Mouse (Mus musculus) limb, embryonic 11.5 days (tissue): Measurements from ENCODE around the gene Lmntd1. TPM values are rescaled to one million over a fixed set of nuclear protein-coding genes. Genes with fewer than 3 reads are reported as not detected.

Experiments used
- ATAC-seq: fragments of 200-750 bp; cut with Nextera tagmentation; 2 replicates; pipeline ENCODE4 v1.8.0; 2017; ENCODE audit warnings: low read depth; ENCODE audit not compliant: insufficient number of reproducible peaks, low FRiP score, low TSS enrichment
- DNase-seq: peaks from one replicate; pipeline ENCODE4 v3.0.0-alpha.2; 2015; ENCODE audit warnings: low spot score
- H3K27ac ChIP-seq: fragments of 300-500 bp; sonication (generic); replicated peaks from 2 replicates; pipeline ENCODE4 v1.5.1; 2014; ENCODE audit warnings: low read depth, mild to moderate bottlenecking, low read length
- H3K27me3 ChIP-seq: fragments of 300-500 bp; sonication (generic); 2 replicates; pipeline ENCODE4 v1.6.1; 2014; ENCODE audit warnings: mild to moderate bottlenecking, low read length, mixed read lengths; ENCODE audit not compliant: control insufficient read depth, insufficient read depth
- H3K36me3 ChIP-seq: fragments of 300-500 bp; sonication (generic); 2 replicates; pipeline ENCODE4 v1.6.1; 2014; ENCODE audit warnings: mild to moderate bottlenecking, low read length, moderate library complexity, mixed read lengths; ENCODE audit not compliant: control insufficient read depth, insufficient read depth
- H3K4me1 ChIP-seq: fragments of 300-500 bp; sonication (generic); 2 replicates; pipeline ENCODE4 v1.6.1; 2014; ENCODE audit warnings: low read length, mixed read lengths; ENCODE audit not compliant: control insufficient read depth, insufficient read depth
- H3K4me2 ChIP-seq: fragments of 300-500 bp; sonication (generic); 2 replicates; pipeline ENCODE4 v1.6.1; 2014; ENCODE audit warnings: low read depth, mild to moderate bottlenecking, moderate library complexity; ENCODE audit not compliant: severe bottlenecking
- H3K4me3 ChIP-seq: fragments of 300-500 bp; sonication (generic); 2 replicates; pipeline ENCODE4 v1.5.1; 2014; ENCODE audit warnings: low read depth, low read length
- H3K9ac ChIP-seq: fragments of 300-500 bp; sonication (generic); 2 replicates; pipeline ENCODE4 v1.6.1; 2014; ENCODE audit warnings: mild to moderate bottlenecking, low read length
- H3K9me3 ChIP-seq: fragments of 300-500 bp; sonication (generic); 2 replicates; pipeline ENCODE4 v1.6.1; 2016; ENCODE audit warnings: low read length; ENCODE audit not compliant: control insufficient read depth
- WGBS: fragments of 180-500 bp; shearing (Covaris S2); extraction: QIAGEN DNeasy Blood & Tissue Kit; methylation state at CpG from one replicate; pipeline ENCODE4 v1.1.7; 2014; 5-methylcytosine and 5-hydroxymethylcytosine counted together
- polyA plus RNA-seq: library from polyadenylated mRNA; unstranded; fragments of >200 nt; fragmentation: Nextera tagmentation; extraction: Ambion mirVana; gene quantifications from 2 replicates; pipeline ENCODE4 v1.2.1, GENCODE M21; 2014

Lmntd1 gene
- 0.37 TPM in 1 of 2 replicates, not detected in the other for polyA plus RNA-seq

GRCm38 (mm10) chr6:145614219-145614618, at the start of gene Lmntd1:
TSS of gene Lmntd1 (minus strand) at chr6:145614319.
- Histone ChIP-seq H3K27me3 (no peaks in the 10 kb centered on the region), H3K9me3 (no peaks in the 10 kb centered on the region), H3K9ac (no peak within 1 kb of the TSS), H3K36me3 (no peaks in the 10 kb centered on the region), H3K4me2 (no peak within 1 kb of the TSS), H3K27ac (no peak within 1 kb of the TSS), H3K4me3 (no peak within 1 kb of the TSS), H3K4me1 (no peaks in the 10 kb centered on the region)
- DNase-seq: no peak
- WGBS: 85% methylated on average over 7 of the region's 7 CpGs
- ATAC-seq: no peak

- DNase-seq: no peak
- Histone ChIP-seq H3K27ac (no peak overlapping the region), H3K27me3 (no peaks in the 10 kb centered on the region), H3K9ac (no peak overlapping the region), H3K4me3 (no peak overlapping the region), H3K4me2 (no peak overlapping the region), H3K36me3 (no peaks in the 10 kb centered on the region), H3K4me1 (peaks cover 5% of the 10 kb centered on the region; the same call in 1 of the 2 replicates), H3K9me3 (no peaks in the 10 kb centered on the region)
- ATAC-seq: no peak
- 76% methylated on average over 11 of the region's 11 CpGs for WGBS
These were observed 46.8 kb upstream of the Lmntd1 start for GRCm38 (mm10) chr6:145660943-145661342.

- Histone ChIP-seq H3K4me3 (no peak overlapping the region), H3K27me3 (no peaks in the 10 kb centered on the region), H3K9me3 (no peaks in the 10 kb centered on the region; the same call in 1 of the 2 replicates), H3K4me2 (no peak overlapping the region), H3K36me3 (no peaks in the 10 kb centered on the region), H3K27ac (no peak overlapping the region), H3K9ac (no peak overlapping the region), H3K4me1 (peaks cover 4% of the 10 kb centered on the region; the same call in 1 of the 2 replicates)
- WGBS: 81% methylated on average over 6 of the region's 6 CpGs
- ATAC-seq (no peak), DNase-seq (no peak)
These were observed 45.0 kb upstream of the Lmntd1 start for GRCm38 (mm10) chr6:145659116-145659515.

GRCm38 (mm10) chr6:145656740-145657591, 42.8 kb upstream of the Lmntd1 start:
- 89% methylated on average over 15 of the region's 15 CpGs for WGBS
- no peak overlapping the region for H3K4me3 ChIP-seq
- H3K9ac ChIP-seq: no peak overlapping the region
- no peak for DNase-seq
- no peaks in the 10 kb centered on the region for H3K4me1 ChIP-seq
- no peak overlapping the region for H3K4me2 ChIP-seq
- no peaks in the 10 kb centered on the region; the same call in 1 of the 2 replicates for H3K9me3 ChIP-seq
- H3K27ac ChIP-seq: no peak overlapping the region
- ATAC-seq: no peak
- no peaks in the 10 kb centered on the region for H3K27me3 ChIP-seq
- no peaks in the 10 kb centered on the region for H3K36me3 ChIP-seq

- H3K4me2 ChIP-seq: no peak overlapping the region
- H3K36me3 ChIP-seq: no peaks in the 10 kb centered on the region
- H3K9me3 ChIP-seq: no peaks in the 10 kb centered on the region; the same call in 1 of the 2 replicates
- DNase-seq: no peak
- no peak overlapping the region for H3K4me3 ChIP-seq
- no peak overlapping the region for H3K27ac ChIP-seq
- WGBS: 88% methylated on average over 1 of the region's 1 CpGs
- no peaks in the 10 kb centered on the region for H3K27me3 ChIP-seq
- no peaks in the 10 kb centered on the region for H3K4me1 ChIP-seq
- no peak for ATAC-seq
- H3K9ac ChIP-seq: no peak overlapping the region
These were observed 41.6 kb upstream of the Lmntd1 start for GRCm38 (mm10) chr6:145655678-145656077.

DNA sequence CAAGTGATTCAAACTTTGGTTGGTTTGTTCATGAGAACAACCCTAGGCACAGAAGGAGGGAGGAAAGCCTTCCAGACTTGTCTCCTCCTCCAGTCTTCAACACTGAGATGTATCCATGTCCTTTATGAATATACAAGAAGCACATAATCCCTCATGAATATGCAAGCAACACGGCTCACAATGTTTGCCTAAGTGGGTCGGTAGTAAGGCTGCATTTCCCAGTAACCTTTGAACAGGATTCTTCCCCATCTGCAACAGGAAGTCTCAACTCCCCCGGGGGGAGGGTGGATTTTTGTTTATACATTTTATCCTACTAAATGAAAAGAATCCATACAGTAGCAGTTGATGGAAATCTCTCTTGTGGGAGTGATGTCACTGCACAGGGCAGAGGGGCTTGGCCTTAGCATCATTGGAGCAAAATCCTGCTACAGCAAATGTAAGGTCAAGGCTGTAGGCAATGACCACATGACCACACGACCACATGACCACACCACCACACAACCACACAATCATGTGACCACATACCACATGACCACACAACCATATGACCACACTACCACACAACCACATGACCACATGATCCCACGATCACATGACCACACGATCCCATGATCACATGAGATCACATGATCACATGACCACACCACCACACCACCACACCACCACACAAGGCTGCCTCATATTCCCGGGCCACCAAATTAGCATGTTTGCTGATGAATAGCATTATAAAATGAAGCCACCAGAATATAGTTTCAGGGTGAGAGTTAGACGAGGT, 40.1 kb upstream of the Lmntd1 start:
- Histone ChIP-seq H3K27ac (no peak overlapping the region), H3K9ac (no peak overlapping the region), H3K9me3 (no peaks in the 10 kb centered on the region; the same call in 1 of the 2 replicates), H3K27me3 (no peaks in the 10 kb centered on the region), H3K4me3 (no peak overlapping the region), H3K4me2 (no peak overlapping the region), H3K4me1 (no peaks in the 10 kb centered on the region), H3K36me3 (no peaks in the 10 kb centered on the region)
- no peak for ATAC-seq
- WGBS: 92% methylated on average over 8 of the region's 8 CpGs
- DNase-seq: no peak

- no peaks in the 10 kb centered on the region; the same call in 1 of the 2 replicates for H3K9me3 ChIP-seq
- H3K36me3 ChIP-seq: no peaks in the 10 kb centered on the region
- 91% methylated on average over 5 of the region's 5 CpGs for WGBS
- H3K4me2 ChIP-seq: no peak overlapping the region
- no peak overlapping the region for H3K4me3 ChIP-seq
- no peak for DNase-seq
- H3K27me3 ChIP-seq: no peaks in the 10 kb centered on the region
- no peaks in the 10 kb centered on the region for H3K4me1 ChIP-seq
- H3K9ac ChIP-seq: no peak overlapping the region
- no peak for ATAC-seq
- H3K27ac ChIP-seq: no peak overlapping the region
These were observed 39.5 kb upstream of the Lmntd1 start for GRCm38 (mm10) chr6:145653626-145654025.

DNA sequence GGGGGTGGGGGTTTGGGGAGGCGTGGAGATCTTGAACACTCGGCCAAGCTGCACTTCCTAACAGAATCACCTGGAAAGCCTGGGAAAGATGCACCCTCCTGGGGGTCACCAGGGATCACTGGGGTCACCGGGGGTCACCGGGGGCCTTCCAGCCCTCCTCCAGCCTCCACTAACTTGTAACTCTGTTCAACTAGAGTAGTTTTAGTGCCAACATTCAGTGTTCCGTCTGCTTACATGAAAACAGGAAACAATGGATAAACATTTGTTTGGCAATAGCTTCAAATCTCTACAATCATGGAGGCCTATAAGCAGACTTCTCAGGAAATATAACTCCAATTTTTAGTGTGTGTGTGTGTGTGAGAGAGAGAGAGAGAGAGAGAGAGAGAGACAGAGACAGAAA, 38.9 kb upstream of the Lmntd1 start:
- Histone ChIP-seq H3K4me1 (no peaks in the 10 kb centered on the region), H3K4me3 (no peak overlapping the region), H3K27me3 (no peaks in the 10 kb centered on the region), H3K36me3 (no peaks in the 10 kb centered on the region), H3K9ac (no peak overlapping the region), H3K27ac (no peak overlapping the region), H3K9me3 (no peaks in the 10 kb centered on the region; the same call in 1 of the 2 replicates), H3K4me2 (no peak overlapping the region)
- WGBS: 77% methylated on average over 5 of the region's 5 CpGs
- ATAC-seq: no peak
- no peak for DNase-seq
